Mouse (Mus musculus) heart, postnatal 0 days (tissue): ENCODE measurements at regions not wholly inside any gene's neighbourhood (a gene's known extent, or its start where the extent isn't known, plus 50 kb on each side); places are given as distances from the start of the nearest gene placed in this dataset.

Experiments used
- ATAC-seq: fragments of 200-750 bp; cut with Nextera tagmentation; 2 replicates; pipeline ENCODE4 v1.8.0; 2017; ENCODE audit warnings: low read depth, moderate number of reproducible peaks, moderate library complexity; ENCODE audit not compliant: insufficient read depth
- DNase-seq: peaks from one replicate; pipeline ENCODE4 v3.0.0-alpha.2; 2016; ENCODE audit warnings: low spot score
- H3K27ac ChIP-seq: fragments of 300-500 bp; sonication (generic); 2 replicates; pipeline ENCODE4 v1.5.1; 2014; ENCODE audit warnings: low read depth, mild to moderate bottlenecking
- H3K27me3 ChIP-seq: fragments of 300-500 bp; sonication (generic); 2 replicates; pipeline ENCODE4 v1.6.1; 2014; ENCODE audit warnings: low read length, mixed read lengths; ENCODE audit not compliant: control insufficient read depth, insufficient read depth
- H3K36me3 ChIP-seq: fragments of 300-500 bp; sonication (generic); replicated peaks from 2 replicates; pipeline ENCODE4 v1.6.1; 2014; ENCODE audit warnings: low read length, mixed read lengths; ENCODE audit not compliant: control insufficient read depth, insufficient read depth
- H3K4me1 ChIP-seq: fragments of 300-500 bp; sonication (generic); 2 replicates; pipeline ENCODE4 v1.6.1; 2014; ENCODE audit warnings: antibody characterized with exemption; ENCODE audit not compliant: control insufficient read depth, insufficient read depth
- H3K4me2 ChIP-seq: fragments of 300-500 bp; sonication (generic); 2 replicates; pipeline ENCODE4 v1.6.1; 2014; ENCODE audit warnings: low read depth, mild to moderate bottlenecking, low read length, moderate library complexity
- H3K4me3 ChIP-seq: fragments of 300-500 bp; sonication (generic); 2 replicates; pipeline ENCODE4 v1.5.1; 2014; ENCODE audit warnings: low read depth, low read length
- H3K9ac ChIP-seq: fragments of 300-500 bp; sonication (generic); replicated peaks from 2 replicates; pipeline ENCODE4 v1.6.1; 2014; ENCODE audit warnings: low read depth, low read length, mixed read lengths
- H3K9me3 ChIP-seq: fragments of 300-500 bp; sonication (generic); replicated peaks from 2 replicates; pipeline ENCODE4 v1.6.1; 2016; ENCODE audit warnings: low read length; ENCODE audit not compliant: control insufficient read depth
- CTCF ChIP-seq: IDR thresholded peaks from 2 replicates; pipeline ENCODE4 v1.5.1; 2016; ENCODE audit warnings: antibody characterized with exemption, control low read depth, low read depth
- EP300 ChIP-seq: IDR thresholded peaks from 2 replicates; pipeline ENCODE4 v1.6.1; 2016; ENCODE audit warnings: antibody characterized with exemption, low read depth
- WGBS: fragments of 180-500 bp; shearing (Covaris S2); extraction: QIAGEN DNeasy Blood & Tissue Kit; methylation state at CpG from one replicate; pipeline ENCODE4 v1.1.7; 2014; 5-methylcytosine and 5-hydroxymethylcytosine counted together

- Histone ChIP-seq H3K27me3 (no peaks in the 10 kb centered on the region), H3K4me2 (no peak overlapping the region), H3K9ac (no peak overlapping the region), H3K4me1 (peaks cover 12% of the 10 kb centered on the region; the same call in 1 of the 2 replicates), H3K4me3 (no peak overlapping the region), H3K27ac (0 out of 2 replicates have a peak overlapping the region, but pooled peaks have one; percentile 9), H3K9me3 (no peaks in the 10 kb centered on the region), H3K36me3 (no peaks in the 10 kb centered on the region)
- WGBS, result 8% methylated on average over 2 of the region's 2 CpGs
- ATAC-seq (peak; percentile 39; the same call in 1 of the 2 replicates), DNase-seq (peak; percentile 34)
- TF ChIP-seq CTCF (no peak), EP300 (no peak)
These were observed 207.2 kb upstream of the Adamts9 start for GRCm38 (mm10) chr6:93150531-93150930.

GRCm38 (mm10) chr6:93149956-93150355 is 206.7 kb upstream of the Adamts9 start:
- H3K27ac ChIP-seq, result 0 out of 2 replicates have a peak overlapping the region, but pooled peaks have one; percentile 9
- no peak for TF ChIP-seq CTCF
- no peak for TF ChIP-seq EP300
- no peak overlapping the region for H3K9ac ChIP-seq
- H3K27me3 ChIP-seq, result no peaks in the 10 kb centered on the region
- no peaks in the 10 kb centered on the region for H3K9me3 ChIP-seq
- H3K4me1 ChIP-seq, result peaks cover 12% of the 10 kb centered on the region; the same call in 1 of the 2 replicates
- H3K4me2 ChIP-seq, result no peak overlapping the region
- no peaks in the 10 kb centered on the region for H3K36me3 ChIP-seq
- no peak for ATAC-seq
- H3K4me3 ChIP-seq, result no peak overlapping the region
- DNase-seq, result no peak
- WGBS, result 36% methylated on average over 4 of the region's 4 CpGs

- Histone ChIP-seq H3K4me2 (no peak overlapping the region), H3K4me1 (no peaks in the 10 kb centered on the region), H3K9me3 (no peaks in the 10 kb centered on the region), H3K27ac (no peak overlapping the region), H3K9ac (no peak overlapping the region), H3K4me3 (no peak overlapping the region), H3K27me3 (no peaks in the 10 kb centered on the region), H3K36me3 (no peaks in the 10 kb centered on the region)
- DNase-seq (no peak), ATAC-seq (no peak)
- no peak for TF ChIP-seq EP300
- TF ChIP-seq CTCF, result no peak
- WGBS, result 33% methylated on average over 4 of the region's 4 CpGs
These were observed 197.0 kb upstream of the Adamts9 start for GRCm38 (mm10) chr6:93140331-93140731.

GRCm38 (mm10) chr6:93133940-93134339 is 190.6 kb upstream of the Adamts9 start:
- Histone ChIP-seq H3K9ac (no peak overlapping the region), H3K4me3 (no peak overlapping the region), H3K4me1 (no peaks in the 10 kb centered on the region), H3K4me2 (no peak overlapping the region), H3K27ac (no peak overlapping the region), H3K27me3 (no peaks in the 10 kb centered on the region), H3K9me3 (no peaks in the 10 kb centered on the region), H3K36me3 (no peaks in the 10 kb centered on the region)
- TF ChIP-seq CTCF, result no peak
- no peak for TF ChIP-seq EP300
- 58% methylated on average over 5 of the region's 5 CpGs for WGBS
- ATAC-seq (no peak), DNase-seq (no peak)

GRCm38 (mm10) chr6:93130946-93131685 is 187.8 kb upstream of the Adamts9 start:
- H3K36me3 ChIP-seq, result no peaks in the 10 kb centered on the region
- H3K4me2 ChIP-seq, result no peak overlapping the region
- no peaks in the 10 kb centered on the region for H3K9me3 ChIP-seq
- H3K27ac ChIP-seq, result no peak overlapping the region
- TF ChIP-seq CTCF, result no peak
- no peak for TF ChIP-seq EP300
- no peak overlapping the region for H3K9ac ChIP-seq
- no peaks in the 10 kb centered on the region for H3K27me3 ChIP-seq
- no peak overlapping the region for H3K4me3 ChIP-seq
- 62% methylated on average over 4 of the region's 4 CpGs for WGBS
- ATAC-seq (no peak), DNase-seq (no peak)
- no peaks in the 10 kb centered on the region for H3K4me1 ChIP-seq

GRCm38 (mm10) chr6:93119482-93119881 is 176.2 kb upstream of the Adamts9 start:
- Histone ChIP-seq H3K4me3 (no peak overlapping the region), H3K4me2 (no peak overlapping the region), H3K27me3 (no peaks in the 10 kb centered on the region), H3K9ac (no peak overlapping the region), H3K9me3 (no peaks in the 10 kb centered on the region), H3K36me3 (no peaks in the 10 kb centered on the region), H3K27ac (no peak overlapping the region), H3K4me1 (no peaks in the 10 kb centered on the region)
- TF ChIP-seq CTCF (no peak), EP300 (no peak)
- whole genome bisulfite sequencing, result 63% methylated on average over 12 of the region's 12 CpGs
- DNase-seq (no peak), ATAC-seq (no peak)
